Mouse (Mus musculus) stomach, embryonic 15.5 days (tissue): Measurements from ENCODE around the gene Tab3. TPM values are rescaled to one million over a fixed set of nuclear protein-coding genes. Genes with fewer than 3 reads are reported as not detected.
A peak's percentile ranks its signal among the peaks of the same experiment; 100 is the strongest.

Experiments used
- ATAC-seq: fragments of 200-750 bp; cut with Nextera tagmentation; 2 replicates; pipeline ENCODE4 v1.8.0; 2017; ENCODE audit warnings: low read depth, moderate number of reproducible peaks, moderate TSS enrichment; ENCODE audit not compliant: insufficient read depth, low FRiP score
- H3K27ac ChIP-seq: fragments of 300-500 bp; sonication (generic); 2 replicates; pipeline ENCODE4 v1.5.1; 2015; ENCODE audit warnings: mild to moderate bottlenecking, inconsistent platforms
- H3K27me3 ChIP-seq: fragments of 300-500 bp; sonication (generic); replicated peaks from 2 replicates; pipeline ENCODE4 v1.6.1; 2015; ENCODE audit warnings: inconsistent platforms
- H3K36me3 ChIP-seq: fragments of 300-500 bp; sonication (generic); 2 replicates; pipeline ENCODE4 v1.6.1; 2015; ENCODE audit warnings: inconsistent platforms
- H3K4me1 ChIP-seq: fragments of 300-500 bp; sonication (generic); 2 replicates; pipeline ENCODE4 v1.6.1; 2015; ENCODE audit warnings: inconsistent platforms
- H3K4me2 ChIP-seq: fragments of 300-500 bp; sonication (generic); 2 replicates; pipeline ENCODE4 v1.6.1; 2015; ENCODE audit warnings: mild to moderate bottlenecking, inconsistent platforms
- H3K4me3 ChIP-seq: fragments of 300-500 bp; sonication (generic); replicated peaks from 2 replicates; pipeline ENCODE4 v1.5.1; 2015; ENCODE audit warnings: inconsistent platforms
- H3K9ac ChIP-seq: fragments of 300-500 bp; sonication (generic); 2 replicates; pipeline ENCODE4 v1.6.1; 2015; ENCODE audit warnings: inconsistent platforms
- H3K9me3 ChIP-seq: fragments of 300-500 bp; sonication (generic); 2 replicates; pipeline ENCODE4 v1.6.1; 2016; ENCODE audit warnings: inconsistent platforms
- WGBS: fragments of 180-500 bp; shearing (Covaris S2); methylation state at CpG from one replicate; pipeline ENCODE4 v1.1.7; 2015; 5-methylcytosine and 5-hydroxymethylcytosine counted together
- polyA plus RNA-seq: library from polyadenylated mRNA; unstranded; fragments of >200 nt; fragmentation: Nextera tagmentation; extraction: Ambion mirVana; gene quantifications from 2 replicates; pipeline ENCODE4 v1.2.1, GENCODE M21; 2015

Tab3 gene
- 4.9 and 5.3 TPM in 2 replicates for polyA plus RNA-seq

DNA sequence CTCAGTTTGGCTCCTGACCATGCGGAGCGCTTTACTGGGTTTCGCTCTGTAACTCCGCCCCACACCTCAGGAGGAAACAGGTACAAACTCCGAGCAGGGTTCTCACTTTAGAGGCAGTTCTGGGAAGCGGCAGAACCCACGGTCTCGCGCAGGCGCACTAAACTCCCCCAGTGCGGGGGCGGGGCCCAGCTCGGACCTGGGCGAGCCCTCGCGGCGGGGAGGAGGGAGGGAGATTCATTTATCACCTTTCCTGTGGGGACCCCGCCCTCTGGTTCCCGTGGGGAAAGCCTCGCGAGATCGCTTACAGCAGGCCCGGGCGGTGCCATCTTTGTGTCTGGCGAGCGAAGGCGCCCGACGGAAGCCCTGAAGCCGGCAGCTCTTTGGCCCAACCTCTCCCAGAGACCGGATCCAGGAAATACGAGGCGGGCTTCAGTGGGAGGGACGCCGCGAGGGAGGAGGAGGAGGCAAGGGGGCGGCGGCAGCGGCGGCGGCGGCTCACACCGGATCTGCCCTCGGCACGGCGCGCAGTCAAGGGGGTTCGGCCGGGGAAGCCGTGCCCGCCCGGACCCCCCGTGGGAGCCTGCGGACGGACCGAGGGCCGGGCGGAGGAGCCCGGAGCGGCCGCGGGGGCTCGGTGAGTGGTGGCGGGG is at the start of gene Tab3:
Gene Tab3, plus strand, starts transcription at position 491 of the 650 bp plus-strand sequence.
- peak; percentile 97 for ATAC-seq
- H3K9ac ChIP-seq, result peak within 1 kb of the TSS; percentile 54
- WGBS, result 26% methylated on average over 60 of the region's 64 CpGs

GRCm38 (mm10) chrX:85525545-85525944 is 48.3 kb upstream of the Tab3 start:
- Histone ChIP-seq H3K9ac (no peak overlapping the region), H3K27ac (no peak overlapping the region), H3K4me1 (no peaks in the 10 kb centered on the region), H3K4me3 (no peak overlapping the region), H3K27me3 (no peaks in the 10 kb centered on the region), H3K9me3 (no peaks in the 10 kb centered on the region), H3K36me3 (no peaks in the 10 kb centered on the region), H3K4me2 (no peak overlapping the region)
- WGBS, result 36% methylated on average over 1 of the region's 1 CpGs
- ATAC-seq, result no peak

More for the DNA sequence above, at the start of gene Tab3:
- H3K4me3 ChIP-seq, result peak within 1 kb of the TSS; percentile 65
- no peaks in the 10 kb centered on the region for H3K36me3 ChIP-seq
- no peaks in the 10 kb centered on the region for H3K27me3 ChIP-seq
- H3K4me1 ChIP-seq, result no peaks in the 10 kb centered on the region
- peak within 1 kb of the TSS; percentile 54; the same call in 1 of the 2 replicates for H3K27ac ChIP-seq
- peak within 1 kb of the TSS; percentile 51 for H3K4me2 ChIP-seq
- no peaks in the 10 kb centered on the region for H3K9me3 ChIP-seq

GRCm38 (mm10) chrX:85526263-85527019 is 47.4 kb upstream of the Tab3 start:
- H3K9me3 ChIP-seq, result no peaks in the 10 kb centered on the region
- H3K27me3 ChIP-seq, result no peaks in the 10 kb centered on the region
- no peak overlapping the region for H3K27ac ChIP-seq
- H3K4me2 ChIP-seq, result no peak overlapping the region
- no peaks in the 10 kb centered on the region for H3K4me1 ChIP-seq
- no peak overlapping the region for H3K9ac ChIP-seq
- no peak overlapping the region for H3K4me3 ChIP-seq
- no peak for ATAC-seq
- WGBS, result 59% methylated on average over 5 of the region's 5 CpGs
- H3K36me3 ChIP-seq, result no peaks in the 10 kb centered on the region

- H3K27ac ChIP-seq, result no peak overlapping the region
- H3K4me1 ChIP-seq, result no peaks in the 10 kb centered on the region
- H3K36me3 ChIP-seq, result no peaks in the 10 kb centered on the region
- no peak overlapping the region for H3K4me3 ChIP-seq
- no peaks in the 10 kb centered on the region for H3K9me3 ChIP-seq
- no peaks in the 10 kb centered on the region for H3K27me3 ChIP-seq
- no peak overlapping the region for H3K4me2 ChIP-seq
- no peak for ATAC-seq
- H3K9ac ChIP-seq, result no peak overlapping the region
- WGBS, result 74% methylated on average over 2 of the region's 2 CpGs
Observed at GRCm38 (mm10) chrX:85558931-85559330, 14.9 kb upstream of the Tab3 start.

DNA sequence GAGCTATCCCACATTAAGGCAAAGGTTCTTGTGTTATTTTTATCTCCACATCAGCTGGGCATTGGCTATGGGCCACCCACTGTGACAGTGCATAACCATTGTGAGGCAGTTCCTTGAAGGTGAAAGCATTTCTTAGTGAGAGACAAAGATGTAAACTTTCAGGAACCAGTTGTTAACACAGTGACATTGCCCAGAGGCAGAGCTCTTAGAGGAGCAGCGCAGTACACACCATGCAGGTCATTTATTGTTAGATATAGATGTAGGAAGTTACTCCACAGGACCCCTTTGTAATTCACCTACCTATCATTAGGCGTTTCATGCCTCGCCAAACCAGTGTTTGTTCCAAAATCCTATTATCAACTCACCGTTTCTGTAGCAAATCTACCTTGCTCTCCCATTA is 7.6 kb upstream of the Tab3 start:
- Histone ChIP-seq H3K4me3 (no peak overlapping the region), H3K36me3 (no peaks in the 10 kb centered on the region), H3K27me3 (no peaks in the 10 kb centered on the region), H3K4me2 (no peak overlapping the region), H3K9me3 (no peaks in the 10 kb centered on the region), H3K4me1 (no peaks in the 10 kb centered on the region), H3K9ac (no peak overlapping the region), H3K27ac (no peak overlapping the region)
- WGBS, result 72% methylated on average over 4 of the region's 4 CpGs
- no peak for ATAC-seq

DNA sequence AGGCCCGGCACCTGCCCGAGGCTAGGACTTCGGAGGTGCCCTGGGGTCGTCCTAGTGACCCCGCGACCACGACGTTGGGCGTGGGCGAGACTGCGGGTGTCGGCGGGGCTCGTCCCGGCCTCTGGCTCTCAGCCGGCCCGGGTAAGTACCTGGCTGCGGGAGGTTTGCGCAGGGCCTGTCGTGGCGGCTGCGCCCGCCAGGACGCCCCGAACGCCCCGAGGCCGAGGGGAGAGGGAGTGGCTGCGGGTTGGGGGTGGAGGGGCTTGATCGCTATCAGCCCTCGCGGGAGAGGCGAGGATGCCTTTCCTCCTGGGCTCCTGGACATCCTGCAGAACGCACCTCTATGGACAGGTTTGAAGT is 340 bp downstream of the Tab3 start:
- H3K4me1 ChIP-seq, result no peaks in the 10 kb centered on the region
- no peaks in the 10 kb centered on the region for H3K9me3 ChIP-seq
- ATAC-seq, result peak; percentile 63
- peak overlapping the region; percentile 51 for H3K4me2 ChIP-seq
- 21% methylated on average over 13 of the region's 34 CpGs for WGBS
- H3K4me3 ChIP-seq, result peak overlapping the region; percentile 65
- peak overlapping the region; percentile 54 for H3K9ac ChIP-seq
- no peaks in the 10 kb centered on the region for H3K36me3 ChIP-seq
- no peaks in the 10 kb centered on the region for H3K27me3 ChIP-seq
- H3K27ac ChIP-seq, result peak overlapping the region; percentile 54; the same call in 1 of the 2 replicates

DNA sequence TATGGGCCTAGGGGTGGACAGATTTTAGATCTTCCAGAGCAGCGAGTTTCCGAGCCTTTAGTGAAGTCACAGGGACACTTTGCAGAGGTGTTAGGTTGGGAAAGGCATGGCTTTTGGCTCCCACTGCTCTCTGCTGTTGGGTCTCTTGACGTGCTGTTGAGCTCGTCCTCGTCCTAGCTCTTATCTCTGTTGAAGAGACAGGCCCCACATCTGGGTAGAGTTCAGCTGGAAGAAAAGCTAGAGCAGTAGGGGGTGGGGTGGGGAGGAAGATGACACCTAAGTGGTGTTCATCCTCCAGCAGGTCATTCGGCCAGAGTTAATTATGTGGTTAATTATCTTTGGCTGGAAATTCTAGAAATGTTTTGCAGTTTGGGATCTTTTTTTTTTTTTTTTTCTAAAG is 2.5 kb downstream of the Tab3 start:
- WGBS, result 68% methylated on average over 6 of the region's 6 CpGs
- Histone ChIP-seq H3K27ac (no peak overlapping the region), H3K9me3 (no peaks in the 10 kb centered on the region), H3K4me3 (no peak overlapping the region), H3K4me1 (no peaks in the 10 kb centered on the region), H3K36me3 (no peaks in the 10 kb centered on the region), H3K4me2 (no peak overlapping the region), H3K27me3 (no peaks in the 10 kb centered on the region), H3K9ac (no peak overlapping the region)
- no peak for ATAC-seq

DNA sequence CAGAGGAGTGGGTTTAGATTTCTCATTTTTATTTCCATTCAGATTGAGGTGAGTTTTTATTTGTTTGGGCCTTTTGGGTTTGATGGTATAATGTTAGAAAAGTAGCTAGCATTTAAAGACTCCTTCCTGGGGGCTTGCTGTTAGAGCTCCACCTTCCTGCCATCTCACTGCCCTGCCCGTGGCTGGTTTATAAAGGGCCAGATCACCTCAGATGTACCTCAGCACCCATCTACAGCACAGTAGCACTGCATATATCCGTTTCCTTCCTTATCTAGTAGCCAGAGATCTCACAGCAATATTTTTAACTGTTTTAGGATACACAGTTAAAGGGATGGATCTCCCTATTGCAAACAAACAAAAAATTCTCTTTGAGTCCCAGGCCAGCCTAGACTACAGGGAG is 6.9 kb downstream of the Tab3 start:
- Histone ChIP-seq H3K9ac (no peak overlapping the region), H3K36me3 (no peaks in the 10 kb centered on the region), H3K4me3 (no peak overlapping the region), H3K4me1 (no peaks in the 10 kb centered on the region), H3K4me2 (no peak overlapping the region), H3K9me3 (no peaks in the 10 kb centered on the region), H3K27ac (no peak overlapping the region), H3K27me3 (no peaks in the 10 kb centered on the region)
- no peak for ATAC-seq
- 45% methylated on average over 2 of the region's 2 CpGs for WGBS

DNA sequence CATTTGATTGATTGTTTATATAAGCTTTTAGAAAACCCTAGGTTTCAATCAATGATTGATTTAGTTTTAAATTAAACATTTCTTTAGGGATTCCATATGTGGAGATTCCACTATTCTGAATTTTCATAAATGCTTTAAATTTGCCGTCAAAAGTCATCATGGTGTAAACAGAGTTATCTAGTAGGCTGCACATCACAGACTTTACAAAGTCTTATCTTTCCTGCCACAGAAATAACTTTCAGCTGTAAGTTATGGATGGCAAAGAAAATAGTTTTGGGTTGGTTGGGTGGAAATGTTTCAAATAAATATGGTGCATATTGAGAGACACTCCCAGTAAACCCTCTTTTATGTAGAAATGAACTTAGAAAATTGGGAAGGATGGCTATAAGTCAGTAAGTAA is 8.7 kb downstream of the Tab3 start:
- no peaks in the 10 kb centered on the region for H3K9me3 ChIP-seq
- H3K4me3 ChIP-seq, result no peak overlapping the region
- no peak overlapping the region for H3K27ac ChIP-seq
- H3K9ac ChIP-seq, result no peak overlapping the region
- WGBS, result 66% methylated on average over 1 of the region's 1 CpGs
- no peaks in the 10 kb centered on the region for H3K4me1 ChIP-seq
- no peaks in the 10 kb centered on the region for H3K27me3 ChIP-seq
- no peak for ATAC-seq
- no peaks in the 10 kb centered on the region for H3K36me3 ChIP-seq
- H3K4me2 ChIP-seq, result no peak overlapping the region

DNA sequence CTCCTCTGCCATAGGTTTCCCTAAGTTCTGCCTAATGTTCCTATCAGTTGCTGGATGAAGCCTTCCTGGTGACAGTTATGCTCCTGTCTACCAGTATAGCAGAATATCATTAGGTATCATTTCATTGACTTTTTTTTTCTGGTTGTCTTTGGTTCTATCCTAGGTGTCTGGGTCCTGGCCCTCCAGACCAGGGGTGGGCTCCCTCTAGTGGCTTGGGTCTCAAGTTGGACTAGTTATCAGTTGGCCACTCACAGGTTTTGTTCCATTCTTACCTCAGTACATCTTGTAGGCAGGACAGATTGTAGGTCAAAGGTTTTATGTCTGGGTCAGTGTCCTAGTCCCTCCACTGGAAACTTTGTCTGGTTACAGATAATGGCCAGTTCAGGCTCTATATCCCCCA is 11.8 kb downstream of the Tab3 start:
- H3K27ac ChIP-seq, result no peak overlapping the region
- ATAC-seq, result no peak
- no peak overlapping the region for H3K4me2 ChIP-seq
- H3K27me3 ChIP-seq, result no peaks in the 10 kb centered on the region
- no peaks in the 10 kb centered on the region for H3K9me3 ChIP-seq
- H3K4me1 ChIP-seq, result no peaks in the 10 kb centered on the region
- H3K4me3 ChIP-seq, result no peak overlapping the region
- no peaks in the 10 kb centered on the region for H3K36me3 ChIP-seq
- H3K9ac ChIP-seq, result no peak overlapping the region

- H3K4me1 ChIP-seq, result no peaks in the 10 kb centered on the region
- peak; percentile 91; the same call in 1 of the 2 replicates for ATAC-seq
- H3K9ac ChIP-seq, result no peak overlapping the region
- WGBS, result 81% methylated on average over 2 of the region's 2 CpGs
- H3K4me3 ChIP-seq, result no peak overlapping the region
- no peak overlapping the region for H3K4me2 ChIP-seq
- no peaks in the 10 kb centered on the region for H3K27me3 ChIP-seq
- H3K9me3 ChIP-seq, result no peaks in the 10 kb centered on the region
- H3K27ac ChIP-seq, result no peak overlapping the region
- no peaks in the 10 kb centered on the region for H3K36me3 ChIP-seq
Observed at GRCm38 (mm10) chrX:85614701-85615100, 40.9 kb downstream of the Tab3 start.

GRCm38 (mm10) chrX:85646204-85646777 is 72.5 kb downstream of the Tab3 start:
- no peak for ATAC-seq
- no peaks in the 10 kb centered on the region for H3K9me3 ChIP-seq
- no peak overlapping the region for H3K9ac ChIP-seq
- H3K4me1 ChIP-seq, result no peaks in the 10 kb centered on the region
- no peaks in the 10 kb centered on the region for H3K36me3 ChIP-seq
- 43% methylated on average over 8 of the region's 8 CpGs for WGBS
- no peak overlapping the region for H3K27ac ChIP-seq
- H3K4me3 ChIP-seq, result no peak overlapping the region
- no peaks in the 10 kb centered on the region for H3K27me3 ChIP-seq
- no peak overlapping the region for H3K4me2 ChIP-seq
